Mouse (Mus musculus) kidney, adult 2 months (tissue): ENCODE data around the gene Tprkb.

Experiments
- CTCF ChIP-seq: fragments of 200-500 bp; conservative IDR thresholded peaks from 2 replicates; pipeline ENCODE4 v1.5.1; 2011; ENCODE audit warnings: low read depth, mild to moderate bottlenecking, control low read depth, low read length, moderate library complexity, mixed read lengths; ENCODE audit not compliant: insufficient read depth, insufficient read length
- POLR2A ChIP-seq: fragments of 200-500 bp; IDR thresholded peaks from one replicate; pipeline ENCODE4 v1.6.1; 2011; ENCODE audit warnings: low read depth, low read length, control low read depth

DNA sequence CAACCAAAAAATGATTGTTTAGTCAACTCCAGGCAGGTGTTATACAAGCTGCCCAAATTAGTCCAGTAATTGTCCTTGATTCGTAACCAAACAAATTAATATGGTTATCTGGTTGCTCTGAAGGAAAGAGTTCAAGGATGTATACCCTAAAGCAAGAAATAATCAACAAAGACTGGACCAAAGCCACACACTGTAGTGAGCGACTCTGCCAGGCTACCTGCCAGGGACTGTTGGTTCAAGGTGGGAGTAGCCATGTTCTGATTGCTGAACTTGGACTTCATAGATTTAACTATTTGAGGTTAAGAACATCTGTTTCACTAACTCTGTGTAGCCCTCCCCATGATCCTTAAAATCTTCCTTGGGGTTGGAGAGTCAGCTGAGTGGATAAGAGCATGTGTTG, 48.5 kb upstream of the Tprkb start:
- TF ChIP-seq CTCF (no peak), POLR2A (no peak)
